Mouse (Mus musculus) mature B cell (primary cell): ENCODE measurements around the gene H2-M5.

ENCODE experiments used
- in situ Hi-C: fragments of 300-500 bp; cut with MboI; formaldehyde crosslinking; loops from 2 replicates; pipeline ENCODE4 v1.14.3; 2019

H2-M5 gene

DNA sequence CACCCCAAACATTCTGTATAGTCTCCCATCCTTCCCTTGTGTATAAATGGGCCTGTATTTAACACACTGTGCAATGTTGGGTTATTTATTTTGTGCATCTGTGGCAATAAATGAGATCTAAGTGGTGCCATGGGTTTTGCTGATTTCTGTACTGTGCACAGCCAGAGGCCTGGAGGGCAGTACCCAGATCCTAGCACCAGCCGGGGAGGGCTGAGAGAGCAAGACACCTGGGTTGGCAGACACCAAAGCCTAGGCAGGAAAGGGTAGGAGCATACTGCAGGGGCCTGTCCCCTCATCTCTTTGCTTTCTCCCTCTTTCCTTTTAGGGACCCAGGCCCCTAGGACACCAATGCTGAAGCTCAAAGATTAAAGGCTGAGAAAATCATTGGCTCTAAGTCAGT, 41.1 kb downstream of the H2-M5 start:
- in situ Hi-C loops, result no loop called here

DNA sequence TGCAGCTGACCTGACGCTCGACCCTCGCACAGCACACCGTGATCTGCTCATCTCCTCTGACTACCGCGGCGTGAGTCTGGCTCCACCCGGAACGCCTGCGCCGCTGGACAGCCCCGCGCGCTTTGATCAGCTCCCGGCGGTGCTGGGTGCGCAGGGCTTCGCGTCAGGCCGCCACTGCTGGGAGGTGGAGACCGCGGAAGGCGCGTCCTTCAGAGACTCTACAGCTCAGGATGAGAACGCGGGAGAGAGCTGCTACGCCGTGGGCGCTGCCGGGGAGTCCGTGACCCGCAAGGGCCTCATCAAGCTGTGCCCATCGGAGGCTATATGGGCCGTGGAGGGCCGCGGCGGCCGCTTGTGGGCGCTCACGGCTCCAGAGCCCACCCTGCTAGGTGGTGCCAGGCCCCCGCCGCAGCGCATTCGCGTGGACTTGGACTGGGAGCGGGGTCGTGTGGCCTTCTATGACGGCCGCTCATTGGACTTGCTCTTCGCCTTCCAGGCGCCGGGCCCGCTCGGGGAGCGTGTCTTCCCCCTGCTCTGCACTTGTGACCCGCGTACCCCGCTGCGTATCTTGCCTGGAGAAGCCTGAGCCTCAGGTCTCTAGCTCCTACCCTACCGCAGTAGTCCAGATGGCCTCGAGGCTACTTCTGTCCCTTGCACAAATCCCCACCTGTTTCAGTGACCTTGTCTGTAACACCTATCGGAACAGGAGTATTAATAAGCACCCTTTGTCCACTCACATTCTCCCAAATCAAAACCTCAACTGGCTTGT, 42.1 kb downstream of the H2-M5 start:
- in situ Hi-C loops, result no loop called here

DNA sequence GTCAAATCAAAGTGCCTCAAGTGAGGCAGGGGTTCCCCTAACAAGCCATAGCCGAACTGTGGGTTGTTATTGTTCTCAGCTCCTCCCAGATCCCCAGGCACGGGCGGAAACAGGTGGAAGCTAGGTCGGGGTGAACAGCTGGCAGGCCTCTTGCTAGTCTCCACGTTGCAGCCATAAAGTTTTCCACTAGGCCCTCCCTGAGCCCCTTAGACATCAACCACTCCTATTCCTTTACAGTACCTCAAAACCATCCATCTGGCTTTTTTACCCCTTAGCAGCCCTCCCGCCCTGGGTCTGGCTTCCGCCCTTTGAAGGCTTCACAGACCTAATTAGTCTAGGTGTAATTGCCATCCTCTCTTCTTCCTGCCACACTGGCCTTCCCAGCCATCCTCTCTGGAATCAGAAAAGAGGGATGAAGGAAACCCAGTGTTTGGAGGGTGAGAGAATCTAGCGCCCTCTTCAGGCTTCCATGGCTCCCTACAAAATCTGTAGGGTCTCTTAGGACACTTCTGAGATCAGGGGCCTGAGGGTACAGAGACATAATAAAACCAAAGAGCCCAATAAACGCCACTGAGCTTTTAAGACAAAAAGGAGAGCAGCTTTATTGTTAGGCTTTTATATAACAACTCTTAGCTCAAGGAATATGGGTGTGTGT, 45.1 kb downstream of the H2-M5 start:
- in situ Hi-C loops, result no loop called here

DNA sequence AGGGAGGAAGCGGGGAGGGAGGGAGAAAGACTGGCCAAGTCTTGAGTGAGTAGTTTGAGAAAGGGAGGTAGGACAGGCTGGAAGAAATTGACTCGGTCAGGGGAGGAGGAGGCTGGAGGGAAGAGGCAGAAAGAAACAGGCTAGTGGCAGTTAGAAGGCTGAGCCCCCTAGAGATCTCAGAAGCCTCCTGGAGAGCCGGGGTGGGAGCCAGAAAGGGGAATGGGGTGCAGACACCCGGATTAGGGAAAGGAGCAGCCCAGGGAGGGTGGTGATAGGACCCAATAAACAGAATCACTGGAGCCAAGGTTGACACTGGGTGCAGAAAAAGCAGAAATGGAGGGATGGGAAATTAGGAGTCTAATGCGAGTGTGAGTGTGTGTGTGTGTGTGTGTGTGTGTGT, 45.6 kb downstream of the H2-M5 start:
- in situ Hi-C loops, result no loop called here

DNA sequence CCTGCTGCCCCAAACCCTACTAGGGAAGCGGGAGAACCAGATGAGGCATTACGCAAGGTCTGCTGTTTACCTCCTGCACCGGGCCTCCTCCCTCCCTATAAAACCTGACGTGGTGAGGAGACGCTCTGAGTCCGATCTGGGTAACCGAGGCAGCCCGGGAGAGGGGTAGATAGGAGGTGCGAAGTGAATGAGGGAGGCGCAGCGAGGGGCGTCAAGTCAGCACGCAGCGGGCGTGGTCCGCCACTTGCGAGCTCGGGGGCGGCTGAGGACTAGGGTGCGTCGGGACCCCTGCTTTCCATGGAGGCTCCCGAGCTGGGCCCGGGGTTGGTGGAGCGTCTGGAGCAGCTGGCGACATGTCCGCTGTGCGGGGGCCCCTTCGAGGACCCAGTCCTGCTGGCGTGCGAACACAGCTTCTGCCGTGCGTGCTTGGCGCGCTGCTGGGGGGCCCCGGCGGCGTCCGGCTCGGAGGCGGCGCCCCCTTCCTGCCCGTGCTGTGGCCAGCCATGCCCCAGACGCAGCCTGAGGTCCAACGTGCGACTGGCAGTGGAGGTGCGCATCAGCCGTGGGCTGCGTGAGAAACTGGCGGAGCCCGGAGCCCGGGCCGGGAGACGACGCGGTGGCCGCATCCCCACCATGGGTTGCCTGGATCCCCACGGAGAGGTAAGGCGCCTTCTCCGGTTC, 46.4 kb downstream of the H2-M5 start, which contains the start of gene Rnf39:
Rnf39 (plus strand) TSS at position 128 of the 681 bp plus-strand sequence.
- in situ Hi-C loops, result no loop called here

DNA sequence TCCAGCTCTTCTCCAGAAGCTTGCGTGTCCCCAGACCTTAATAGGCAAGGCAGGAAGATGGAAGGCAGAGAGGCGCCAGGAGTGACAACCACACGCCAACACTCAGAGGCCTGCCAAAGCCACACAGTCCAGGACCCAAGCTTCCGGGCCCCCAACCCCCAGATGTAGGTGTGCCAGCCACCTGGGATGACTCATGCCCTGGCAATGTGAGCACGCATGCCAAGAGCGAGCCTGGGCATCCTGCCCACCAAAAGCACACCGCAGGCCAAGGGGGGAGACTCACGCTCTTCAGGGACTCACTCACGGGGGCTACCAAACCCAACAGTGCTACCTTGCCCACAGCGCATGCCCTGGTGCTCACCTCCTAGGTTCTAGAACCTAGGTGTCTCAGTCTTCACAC, 46.9 kb downstream of the H2-M5 start:
- in situ Hi-C loops, result no loop called here

DNA sequence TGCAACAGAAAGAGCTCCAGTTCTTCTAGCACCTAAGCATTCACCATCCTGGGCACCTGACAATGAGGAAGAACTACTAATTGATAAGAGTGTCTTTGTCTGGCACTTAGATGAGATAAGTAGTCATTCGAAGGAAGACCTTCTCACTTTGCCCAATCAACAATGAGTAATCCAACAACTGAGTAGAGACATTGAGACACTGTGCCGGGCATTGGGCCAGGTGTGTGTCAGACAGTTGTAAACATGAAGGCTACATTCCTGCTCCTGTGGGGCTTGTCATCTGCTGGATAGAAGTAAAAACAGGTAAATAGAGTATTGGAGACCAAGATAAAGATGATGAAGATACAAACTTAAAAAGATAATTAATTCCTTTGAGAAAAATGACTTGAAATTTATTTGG, 51.3 kb downstream of the H2-M5 start:
- in situ Hi-C loops, result no loop called here
